Mouse (Mus musculus): ENCODE measurements at regions not wholly inside any gene's neighbourhood (a gene's known extent, or its start where the extent isn't known, plus 50 kb on each side); places are given as distances from the start of the nearest gene placed in this dataset.

DNA sequence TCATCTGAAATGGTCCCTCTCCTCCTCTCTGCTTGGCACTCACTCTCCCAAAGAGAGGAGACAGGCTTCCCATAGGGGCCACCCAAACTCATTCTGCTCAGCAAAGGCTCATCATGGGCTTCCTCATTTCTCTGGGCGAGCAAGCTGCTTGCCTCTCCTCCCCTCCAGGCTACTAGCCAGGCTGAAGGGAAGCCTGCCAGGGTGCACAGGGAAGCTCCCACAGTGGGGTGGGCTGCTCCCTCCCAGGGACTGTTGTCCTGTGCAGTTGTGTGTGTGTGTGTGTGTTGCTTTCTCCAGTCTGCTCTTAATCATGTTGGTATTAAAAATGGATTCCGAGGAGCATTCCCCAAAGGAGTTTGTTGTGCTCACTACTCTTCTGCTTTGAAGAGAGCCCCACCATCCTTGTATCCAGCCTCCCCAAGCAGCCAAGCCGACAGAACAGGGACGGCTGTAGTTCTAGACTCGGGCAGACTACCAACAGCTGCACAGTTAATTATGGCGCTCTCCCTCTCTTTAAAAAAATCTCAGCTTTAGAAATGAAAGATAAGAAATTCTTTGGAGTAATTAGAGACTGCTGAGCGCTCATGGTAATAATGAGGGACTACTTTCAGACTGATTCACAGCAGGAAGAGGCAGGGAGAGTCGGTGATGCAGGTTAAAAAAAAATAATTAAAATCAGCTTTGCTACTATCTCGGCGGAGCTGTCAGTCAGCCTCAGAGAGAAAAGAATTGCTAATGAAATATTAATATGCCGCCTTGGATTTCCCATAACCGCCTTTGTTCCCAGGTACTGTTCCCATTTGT lies 417.0 kb downstream of the Cmpk2 start:
- no peak for DNase-seq (ENCODE audit: low spot score)

DNA sequence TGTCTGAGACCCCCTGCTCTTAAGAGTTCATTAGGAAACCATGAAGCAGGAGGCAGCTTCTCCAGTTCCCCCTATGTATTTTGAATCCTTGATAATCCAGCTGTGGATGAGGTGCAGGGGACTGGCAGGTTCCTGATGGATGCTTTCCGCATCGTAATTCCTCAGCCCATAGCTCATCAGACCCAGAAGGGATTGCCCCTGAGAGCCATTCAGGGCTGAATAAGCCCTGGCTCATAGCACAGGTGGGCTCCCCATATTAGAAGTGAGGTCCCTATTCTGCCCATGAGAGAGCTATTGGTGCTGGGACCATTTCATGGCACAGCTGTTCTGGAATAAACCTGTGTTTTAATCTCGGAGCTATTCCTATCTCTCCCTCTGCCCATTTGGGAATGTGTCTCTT lies 416.1 kb downstream of the Cmpk2 start:
- no peak for DNase-seq (ENCODE audit: low spot score)

DNA sequence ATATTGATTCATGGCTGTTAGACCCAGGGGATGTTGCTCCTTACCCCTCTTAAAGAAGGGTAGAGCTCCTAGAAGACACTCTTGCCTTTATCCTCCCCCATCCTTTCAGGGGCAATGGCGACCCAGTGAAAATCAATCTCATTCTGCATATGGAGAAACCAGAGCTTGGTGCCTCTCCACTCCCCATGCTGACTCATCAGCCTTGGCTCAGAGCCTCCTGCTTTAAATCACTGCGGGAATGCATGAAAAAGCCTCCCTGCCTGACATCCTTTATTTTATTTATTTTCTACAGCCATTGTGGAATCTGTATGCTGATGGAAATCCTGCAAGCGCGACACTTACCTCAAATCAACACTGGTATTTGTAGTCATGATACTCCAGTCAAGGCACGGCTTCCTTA lies 415.2 kb downstream of the Cmpk2 start:
- DNase-seq (ENCODE audit: low spot score): no peak

DNA sequence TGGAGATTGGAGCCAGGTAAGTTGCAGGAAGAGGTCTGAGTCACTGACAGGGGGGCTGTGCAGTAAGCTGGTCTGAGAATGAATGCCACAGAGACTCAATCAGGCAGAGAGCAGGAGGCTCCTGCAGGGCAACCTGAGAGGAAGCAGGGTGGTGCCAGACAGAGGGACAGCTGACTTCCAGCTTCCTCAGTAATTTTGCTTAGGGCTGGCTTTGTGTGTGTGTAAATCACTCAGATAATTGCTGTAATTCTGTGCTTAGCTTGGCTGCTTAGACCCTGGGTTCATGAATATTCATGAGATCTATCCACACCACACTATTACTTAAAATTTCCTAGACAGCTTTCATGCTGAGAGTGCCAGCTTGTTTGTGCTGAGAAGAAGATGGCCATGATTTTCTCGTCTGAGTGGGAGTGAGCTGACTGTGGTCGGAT lies 408.7 kb downstream of the Cmpk2 start:
- DNase-seq (ENCODE audit: low spot score): no peak

DNA sequence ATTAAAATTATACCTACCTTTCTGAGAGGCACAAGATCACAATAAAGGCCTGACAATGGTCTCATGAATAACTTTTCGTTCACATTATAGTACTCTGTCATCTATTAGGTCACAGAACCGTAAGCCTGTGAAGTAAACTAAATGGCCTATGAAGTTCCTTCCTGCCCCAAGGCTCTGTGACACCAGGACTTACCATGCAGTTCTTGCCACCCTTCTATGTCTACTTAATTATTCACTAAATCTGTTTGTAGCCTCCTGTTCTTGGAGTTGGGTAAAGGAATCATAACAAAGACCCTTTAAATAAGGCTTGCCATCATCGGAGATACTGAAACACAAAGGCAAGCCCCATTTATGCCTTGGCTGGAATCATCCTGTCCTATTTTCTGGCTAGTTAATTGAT lies 408.3 kb downstream of the Cmpk2 start:
- no peak for DNase-seq (ENCODE audit: low spot score)

DNA sequence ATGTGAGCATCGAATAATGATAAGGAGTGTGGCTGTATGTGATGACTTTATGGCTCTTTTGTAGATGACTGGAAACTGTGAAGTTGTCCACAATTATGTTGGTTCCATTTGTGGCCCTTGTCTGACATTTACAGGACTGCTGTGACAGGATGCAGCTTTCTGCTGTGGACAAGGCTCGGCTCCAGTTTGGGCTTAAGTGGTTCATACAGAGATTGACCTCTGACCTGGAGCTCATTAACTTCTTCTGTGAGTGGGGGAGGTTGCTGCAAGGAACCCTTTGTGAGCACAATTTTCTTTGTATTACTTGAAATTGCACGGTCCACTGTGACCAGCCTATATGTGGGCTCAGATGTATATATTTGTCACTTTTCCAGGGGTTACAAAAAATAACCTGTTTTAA lies 403.5 kb downstream of the Cmpk2 start:
- peak; percentile 81 for DNase-seq (ENCODE audit: low spot score)

DNA sequence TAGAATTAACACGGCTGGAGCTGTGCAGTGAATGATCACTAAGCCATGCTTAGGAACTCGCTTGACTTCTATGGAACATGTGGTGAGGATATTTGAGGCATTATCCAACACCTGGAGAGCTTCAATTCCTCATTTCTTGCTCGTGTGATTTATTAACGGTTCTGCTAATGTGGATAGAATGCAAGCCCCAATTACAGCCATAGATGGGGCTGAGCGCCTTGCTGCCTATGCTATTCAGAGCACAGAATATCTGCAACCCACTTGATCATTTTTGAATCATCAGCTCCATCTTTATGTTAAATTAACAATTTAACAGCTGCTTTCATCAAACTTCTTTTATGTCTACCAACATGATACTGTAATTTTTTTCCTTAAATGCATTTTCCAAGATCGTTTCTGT lies 398.7 kb downstream of the Cmpk2 start:
- DNase-seq (ENCODE audit: low spot score): no peak

DNA sequence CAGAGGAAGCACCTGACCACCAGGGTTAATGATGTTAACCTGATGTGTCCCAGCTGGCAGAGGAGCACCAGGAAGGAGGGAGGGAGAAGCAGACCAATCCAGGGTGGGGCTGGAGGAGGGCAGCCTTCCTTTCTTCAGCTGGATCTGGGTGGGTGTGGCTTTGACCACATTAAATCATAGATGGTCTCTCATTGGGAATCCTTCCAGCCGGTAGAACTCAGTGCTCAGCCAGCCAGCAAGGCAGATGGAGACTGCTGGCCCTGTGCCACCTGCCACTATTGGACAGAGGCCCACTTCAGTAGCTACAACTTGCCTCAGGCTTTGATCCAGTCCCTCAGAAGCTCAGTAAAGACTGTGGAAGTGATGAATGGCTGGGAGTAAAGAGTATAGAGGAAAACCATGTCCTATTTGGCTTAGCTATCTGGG lies 386.1 kb downstream of the Cmpk2 start:
- DNase-seq (ENCODE audit: low spot score): no peak

DNA sequence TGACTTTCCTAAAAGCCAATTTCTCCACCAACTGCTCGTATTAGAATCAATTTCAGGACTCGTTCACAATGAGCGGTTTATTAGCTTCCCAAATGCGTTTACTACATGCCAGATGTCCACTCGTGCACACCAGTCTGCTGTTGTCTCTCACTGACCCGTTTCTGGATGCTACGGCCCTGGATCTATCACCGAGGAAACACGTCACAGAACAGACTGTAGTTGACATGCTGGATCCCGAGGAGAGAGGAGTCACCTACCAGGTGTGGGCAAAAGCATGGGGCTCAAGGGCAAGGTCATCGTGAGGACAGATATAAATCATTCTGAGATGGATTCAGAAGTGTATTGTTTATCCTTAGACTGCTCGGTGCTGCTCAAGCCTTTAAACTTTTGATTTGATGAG lies 375.9 kb downstream of the Cmpk2 start:
- DNase-seq (ENCODE audit: low spot score): peak; percentile 43

DNA sequence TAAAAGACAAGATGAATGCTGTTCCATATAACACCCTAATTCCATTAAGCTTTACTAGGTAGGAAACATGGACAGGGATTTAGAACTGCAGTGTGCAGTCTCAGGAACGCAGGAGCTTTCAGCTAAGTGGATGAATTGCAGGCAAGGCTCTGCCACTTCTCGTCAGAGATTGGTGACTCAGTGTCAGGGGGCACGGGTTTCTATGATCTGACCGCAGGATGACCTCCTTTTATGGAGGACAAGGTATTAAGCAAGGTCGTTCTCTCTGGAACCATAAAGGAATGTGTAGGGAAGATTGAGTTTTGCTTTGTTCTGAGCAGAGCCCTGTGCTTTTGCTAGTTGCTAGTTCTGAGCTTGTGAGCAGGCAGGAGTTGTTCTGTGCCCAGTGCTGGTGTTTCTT lies 373.7 kb downstream of the Cmpk2 start:
- DNase-seq (ENCODE audit: low spot score): peak; percentile 76

DNA sequence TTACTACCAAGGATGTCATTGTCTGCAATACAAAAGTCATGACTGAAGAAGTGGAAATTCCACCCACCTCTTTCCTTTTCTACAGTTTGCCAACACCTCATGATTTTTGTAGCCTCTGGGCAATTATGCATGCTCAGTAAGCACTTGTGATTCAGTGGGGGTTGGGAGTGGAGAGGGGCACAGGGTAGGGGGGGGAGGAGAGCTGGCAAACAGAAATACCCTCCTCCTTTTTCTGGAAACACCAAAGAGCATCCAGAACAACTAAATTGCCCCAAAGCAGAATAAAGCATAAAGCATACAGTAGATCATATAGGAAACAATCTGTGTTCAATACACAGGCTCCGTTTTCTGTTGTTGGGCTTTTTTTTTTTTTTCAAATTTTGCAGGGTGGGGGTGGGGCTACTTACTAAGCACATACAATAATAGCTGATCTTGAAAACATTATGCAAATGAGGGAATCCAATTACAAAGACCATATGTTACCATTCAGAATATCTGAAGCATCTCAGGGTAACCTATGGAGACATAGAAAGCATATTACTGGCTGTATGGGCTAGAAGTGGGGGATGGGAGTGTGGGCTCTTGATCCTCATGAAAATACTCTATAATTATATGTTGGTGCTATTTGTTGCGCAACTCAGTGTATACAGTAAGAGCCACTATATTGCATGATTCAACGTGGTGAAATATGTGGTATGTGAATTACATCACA lies 352.4 kb downstream of the Cmpk2 start:
- DNase-seq (ENCODE audit: low spot score): peak; percentile 35

DNA sequence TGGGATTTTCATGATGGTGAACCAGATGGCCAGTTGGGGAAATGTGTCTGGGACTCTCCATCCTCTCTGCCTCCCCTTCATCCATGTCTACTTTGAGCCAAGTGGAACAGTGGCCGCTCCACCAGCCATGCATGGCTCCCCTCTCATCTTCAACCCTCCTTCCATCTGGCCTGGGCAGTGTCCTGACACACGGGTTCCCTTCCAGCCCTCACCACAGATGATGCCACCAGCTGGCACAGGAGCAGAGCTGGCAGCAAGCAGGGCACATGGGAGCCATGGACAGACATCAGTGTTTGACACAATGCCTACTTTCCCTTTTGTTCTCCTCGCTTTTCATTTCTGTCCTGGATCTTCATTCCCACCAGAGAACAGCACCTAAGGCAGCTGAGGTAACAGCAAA lies 348.9 kb downstream of the Cmpk2 start:
- DNase-seq (ENCODE audit: low spot score): no peak

DNA sequence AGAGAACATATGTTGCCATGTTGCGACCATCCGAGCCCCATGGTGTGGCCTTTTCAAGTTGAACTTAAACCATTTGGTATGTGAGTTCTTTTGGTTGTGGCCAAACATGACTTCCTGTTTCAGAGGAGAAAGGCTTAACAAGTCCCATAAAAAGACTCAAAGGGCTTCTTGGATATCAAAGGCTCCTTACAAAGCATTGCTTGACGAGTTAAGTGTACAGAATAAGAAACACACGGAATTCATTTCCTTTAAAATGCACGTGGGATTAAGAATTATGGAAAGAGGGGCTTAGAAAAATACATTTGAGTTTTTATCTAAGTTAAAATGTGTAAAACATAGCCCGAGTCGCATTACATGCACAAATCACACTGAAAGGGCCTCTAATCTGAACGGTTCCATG lies 346.8 kb downstream of the Cmpk2 start:
- DNase-seq (ENCODE audit: low spot score): peak; percentile 43

DNA sequence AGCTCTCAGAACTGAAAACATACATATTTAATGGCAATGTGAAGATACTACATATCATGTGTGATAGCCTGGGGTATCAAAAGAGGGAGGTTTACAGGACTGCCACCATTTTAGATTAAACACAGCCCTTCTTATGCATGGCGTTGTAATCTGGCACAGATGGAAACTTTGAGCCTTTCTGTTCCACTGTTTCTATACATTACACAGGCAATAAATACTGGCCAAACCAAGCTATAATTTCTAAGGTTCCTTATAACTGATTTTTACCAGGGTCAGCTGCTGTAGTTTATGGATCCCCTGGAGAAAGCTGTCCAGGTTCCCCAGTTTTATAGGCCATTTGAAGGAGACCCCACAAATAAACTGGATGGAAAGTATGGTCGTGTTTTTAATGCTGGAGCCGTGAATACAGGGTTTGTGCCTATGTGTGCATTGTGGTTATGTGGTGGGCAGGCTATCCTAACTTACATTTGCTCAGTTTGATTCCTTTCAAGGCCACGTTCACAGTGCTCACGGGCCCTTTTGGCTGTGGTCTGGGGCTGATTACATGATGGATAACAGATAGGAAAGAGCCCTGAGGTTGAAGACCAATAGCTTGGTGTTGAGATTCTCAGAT lies 341.7 kb downstream of the Cmpk2 start:
- DNase-seq (ENCODE audit: low spot score): no peak

DNA sequence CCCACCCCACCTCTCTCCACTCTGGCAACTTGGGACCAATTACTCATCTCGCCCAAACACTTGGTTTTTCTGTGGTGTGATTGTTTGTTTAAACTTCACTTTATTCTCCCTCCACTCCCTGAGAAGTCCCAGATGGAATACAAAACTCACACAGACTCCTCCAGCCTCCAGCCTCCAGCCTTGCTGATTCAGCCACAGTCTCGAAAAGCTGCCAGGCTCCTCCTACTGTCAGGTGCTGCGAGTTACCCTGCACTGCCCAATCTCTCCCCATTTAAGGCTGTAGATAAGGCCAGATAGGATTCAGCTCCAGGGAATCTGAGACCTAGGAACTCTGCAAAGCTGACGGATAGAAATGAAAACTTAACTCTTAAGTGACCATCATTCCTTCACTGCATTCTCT lies 340.7 kb downstream of the Cmpk2 start:
- DNase-seq (ENCODE audit: low spot score): peak; percentile 59

DNA sequence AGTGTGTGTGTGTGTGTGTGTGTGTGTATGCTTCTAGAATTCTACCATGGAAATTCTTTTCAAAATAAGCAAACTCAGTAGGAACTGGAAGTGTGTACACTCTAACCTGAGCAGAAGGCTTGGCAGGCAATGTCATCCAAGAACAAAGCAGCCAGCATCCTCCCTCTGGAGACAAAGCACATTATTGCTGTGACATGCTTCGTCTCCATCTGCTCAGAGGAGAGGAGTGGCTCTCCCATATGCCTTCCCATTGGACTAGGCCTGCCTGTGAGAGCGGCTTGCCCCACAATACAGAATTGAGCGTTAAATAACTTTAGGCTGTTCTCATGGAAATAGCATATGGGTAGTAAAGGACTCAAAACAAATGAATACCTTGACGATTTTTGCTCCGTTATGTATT lies 333.5 kb downstream of the Cmpk2 start:
- peak; percentile 44 for DNase-seq (ENCODE audit: low spot score)

DNA sequence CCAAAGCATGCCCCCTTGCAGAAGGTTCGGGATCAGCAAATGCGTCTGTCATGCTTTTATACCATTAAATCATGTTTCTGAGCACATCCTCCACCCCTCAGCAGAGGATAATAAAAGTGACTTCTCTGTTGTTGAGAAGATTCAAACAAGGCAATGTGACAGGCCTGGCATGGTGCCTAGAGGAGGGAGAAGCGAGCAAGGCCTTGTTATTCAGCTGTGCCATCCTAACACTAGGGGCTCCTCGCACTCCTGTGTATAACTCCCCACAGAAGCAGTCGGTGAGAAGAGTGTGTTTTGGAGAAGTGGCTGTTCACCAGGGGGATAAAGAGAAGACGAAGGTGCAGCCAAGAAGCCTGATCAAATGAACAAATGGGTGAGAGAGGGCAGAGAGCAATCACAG lies 330.3 kb downstream of the Cmpk2 start:
- no peak for DNase-seq (ENCODE audit: low spot score)

DNA sequence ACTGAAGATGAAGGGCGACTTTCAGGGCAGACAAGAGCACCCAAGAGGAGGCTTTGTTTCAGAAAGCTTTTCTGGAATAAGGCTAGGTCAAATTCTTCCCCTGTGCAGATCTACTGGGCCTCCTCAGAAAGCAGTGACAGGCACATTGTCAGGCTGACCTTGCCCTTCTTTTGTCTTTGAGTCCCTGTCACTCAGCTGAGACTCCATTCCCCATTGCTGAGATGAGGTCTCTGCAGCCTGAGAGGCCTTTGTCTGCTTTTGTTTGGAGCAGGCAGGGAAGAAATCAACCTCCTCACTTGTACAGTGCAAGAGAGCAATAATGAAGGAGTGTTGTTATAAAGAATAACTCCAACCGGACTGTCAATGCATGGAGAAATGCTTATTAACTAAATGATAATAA lies 327.4 kb downstream of the Cmpk2 start:
- peak; percentile 71 for DNase-seq (ENCODE audit: low spot score)

DNA sequence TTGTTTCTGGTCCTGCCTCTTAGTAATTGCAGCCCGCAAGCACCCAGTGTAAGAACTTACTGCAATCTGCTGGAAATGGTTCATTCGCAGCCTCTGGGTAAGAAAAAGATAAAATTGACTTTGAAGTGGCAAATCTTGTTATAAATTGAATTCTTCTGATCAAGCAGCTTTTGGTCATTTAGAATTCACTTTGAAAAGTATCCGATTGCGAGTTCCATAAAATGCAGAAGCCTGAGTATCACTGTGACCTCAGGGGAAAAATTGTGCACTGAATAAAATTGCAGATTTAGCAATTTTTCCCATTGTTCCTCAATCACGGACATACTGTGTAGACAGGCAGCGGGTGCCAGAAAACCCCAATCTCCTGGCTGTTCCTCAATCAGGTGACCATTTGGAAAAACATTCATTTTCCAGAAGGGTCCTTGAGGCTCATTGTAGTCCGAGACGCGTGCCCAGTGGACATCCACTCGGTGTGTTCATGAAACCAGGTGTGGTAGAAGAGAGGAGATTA lies 320.4 kb downstream of the Cmpk2 start:
- no peak for DNase-seq (ENCODE audit: low spot score)

DNA sequence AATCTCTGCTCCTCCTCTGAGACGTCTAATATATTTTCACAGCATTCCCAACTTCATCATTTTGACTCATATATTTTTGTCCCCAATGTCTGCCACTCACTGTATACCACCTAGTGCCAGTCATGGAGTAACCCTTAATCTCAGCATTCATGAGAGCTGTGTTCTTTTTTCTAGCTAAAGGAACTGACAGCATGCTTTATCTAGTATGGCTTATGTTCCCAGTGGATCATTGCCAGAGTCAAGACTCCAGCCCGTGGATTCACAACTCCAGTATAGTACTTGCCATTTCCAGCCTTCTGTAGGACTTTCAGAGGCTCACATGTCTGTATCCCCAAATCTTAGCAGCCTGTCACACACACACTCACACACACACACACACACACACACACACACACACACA lies 316.5 kb downstream of the Cmpk2 start:
- DNase-seq (ENCODE audit: low spot score): no peak

DNA sequence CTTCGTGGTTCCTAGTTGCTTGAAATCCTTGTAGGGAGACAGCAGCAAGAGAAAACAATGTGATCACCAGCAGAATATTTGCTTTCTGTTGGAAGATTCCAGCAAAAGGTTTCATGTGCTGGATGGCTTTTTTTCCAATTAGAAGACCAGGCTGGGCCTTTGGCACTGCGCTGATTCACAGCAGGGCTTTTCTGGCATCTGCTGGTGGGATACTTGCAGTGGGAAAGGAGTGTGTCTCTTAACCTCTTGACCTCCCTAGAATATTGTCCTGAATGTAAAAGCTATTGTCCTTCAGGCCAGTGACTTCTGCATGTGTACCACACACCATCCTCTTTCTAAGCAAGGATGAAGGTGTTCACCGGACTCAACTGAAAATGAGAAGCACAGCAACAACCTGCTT lies 315.4 kb downstream of the Cmpk2 start:
- no peak for DNase-seq (ENCODE audit: low spot score)

DNA sequence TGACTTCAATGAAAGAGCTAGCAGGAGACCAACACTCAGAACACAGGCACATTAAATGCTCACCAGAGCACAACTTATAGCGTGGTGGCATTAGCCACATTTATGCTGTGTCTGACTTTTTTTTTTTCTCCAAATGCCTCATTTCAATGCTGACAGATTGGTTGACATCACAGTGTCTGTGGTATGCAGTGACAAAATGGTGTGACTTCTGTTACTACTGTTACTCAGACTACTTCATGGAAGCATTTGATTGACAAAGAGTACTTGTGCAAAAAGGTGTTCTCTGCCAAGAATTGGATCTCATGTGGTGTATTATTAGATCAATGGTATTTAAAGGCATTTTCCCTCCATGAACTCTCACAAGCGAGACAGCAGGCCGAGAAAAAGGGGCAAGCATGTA lies 314.8 kb downstream of the Cmpk2 start:
- no peak for DNase-seq (ENCODE audit: low spot score)

DNA sequence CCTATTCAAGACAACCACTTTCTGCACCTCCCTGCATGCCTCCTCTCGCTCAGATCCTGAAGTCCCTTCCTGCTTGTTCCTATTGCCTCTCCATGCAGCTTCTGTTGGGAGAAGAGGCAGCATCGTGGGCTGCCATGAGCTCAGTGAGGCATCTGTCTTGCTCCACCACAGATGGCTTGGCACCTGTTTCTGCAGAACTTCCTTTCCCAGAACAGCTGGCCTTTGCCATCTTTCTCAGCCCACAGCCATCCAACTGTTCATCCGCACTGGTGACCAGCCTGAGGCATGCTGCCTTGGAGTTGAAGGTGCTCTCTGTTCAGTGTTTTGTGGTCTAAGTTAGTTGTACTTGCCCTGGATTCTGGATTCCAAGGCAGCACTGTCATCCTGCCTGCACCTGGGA lies 312.5 kb downstream of the Cmpk2 start:
- no peak for DNase-seq (ENCODE audit: low spot score)
